Mouse (Mus musculus) macrophage (primary cell): ENCODE measurements around the gene Borcs8. TPM values are rescaled to one million over a fixed set of nuclear protein-coding genes. Genes with fewer than 3 reads are reported as not detected.

Experiments used
- H3K27ac ChIP-seq: fragments of 350-480 bp; formaldehyde crosslinking; 2 replicates; pipeline ENCODE4 v1.9.0; 2021
- H3K36me3 ChIP-seq: fragments of 350-480 bp; formaldehyde crosslinking; 2 replicates; pipeline ENCODE4 v1.9.0; 2021; ENCODE audit errors: inconsistent target
- H3K4me3 ChIP-seq: fragments of 350-480 bp; formaldehyde crosslinking; 2 replicates; pipeline ENCODE4 v1.9.0; 2021; ENCODE audit errors: inconsistent target
- H3K79me2 ChIP-seq: fragments of 350-480 bp; formaldehyde crosslinking; 2 replicates; pipeline ENCODE4 v1.9.0; 2021; ENCODE audit errors: inconsistent target
- WGBS: methylation state at CpG from one replicate; pipeline ENCODE4 v1.1.7; 2026; ENCODE audit warnings: inconsistent platforms; ENCODE audit not compliant: missing documents; 5-methylcytosine and 5-hydroxymethylcytosine counted together
- polyA plus RNA-seq: library from polyadenylated mRNA; stranded (reverse); fragments of 250-400 nt; gene quantifications from 3 replicates; pipeline ENCODE4 v1.2.4, GENCODE M21; 2018; ENCODE audit warnings: inconsistent platforms
- total RNA-seq, 78 experiments: library from RNA; depleted of rRNA; stranded (reverse); fragments of 250-400 nt; gene quantifications; 1 replicate in 9 of 78; 2 replicates in 24 of 78; 3 replicates in 43 of 78; 4 replicates in 2 of 78; pipeline ENCODE4 v1.2.4; 2018; ENCODE audit warnings: inconsistent platforms in 56 of 78

Gene Borcs8
- 10 to 100 TPM in 19 of 26 experiments, 1 to 10 TPM in 7; 2.8 to 42.2 (median 20.2) TPM for total RNA-seq (2018; cell fraction: chromatin; rRNA removed)
- 10 to 100 TPM; 28.0 to 58.1 (median 39.1) TPM for total RNA-seq (2018; cell fraction: cytosol; rRNA removed)
- total RNA-seq (2018; cell fraction: nucleus; rRNA removed), result 10 to 100 TPM in 21 of 26 experiments, 1 to 10 TPM in 5; 5.8 to 47.2 (median 23.1) TPM
- polyA plus RNA-seq, result 31.7 to 53.1 TPM (median 41.2 TPM) in 3 replicates

GRCm38 (mm10) chr8:70139026-70139857 is at the start of gene Borcs8, which contains the start of the genes Rfxank and Mef2b:
Gene Borcs8 (plus strand): TSS chr8:70139499.
Gene Rfxank (minus strand): TSS chr8:70139154.
Gene Mef2b (plus strand): TSS chr8:70139711.
- peaks cover 14% of the 10 kb centered on the region for H3K79me2 ChIP-seq
- peak within 1 kb of the TSS; percentile 98 for H3K4me3 ChIP-seq
- peak within 1 kb of the TSS; percentile 52 for H3K27ac ChIP-seq
- WGBS, result under 1% methylated on average over 46 of the region's 46 CpGs
- H3K36me3 ChIP-seq, result peaks cover 43% of the 10 kb centered on the region; the same call in 1 of the 2 replicates

- Histone ChIP-seq H3K4me3 (no peak overlapping the region), H3K27ac (no peak overlapping the region), H3K79me2 (no peaks in the 10 kb centered on the region), H3K36me3 (no peaks in the 10 kb centered on the region)
- 81% methylated on average over 8 of the region's 8 CpGs for WGBS
Observed at GRCm38 (mm10) chr8:70092786-70093185, 46.5 kb upstream of the Borcs8 start.

GRCm38 (mm10) chr8:70099276-70099675 is 40.0 kb upstream of the Borcs8 start:
- Histone ChIP-seq H3K27ac (no peak overlapping the region), H3K36me3 (no peaks in the 10 kb centered on the region), H3K79me2 (no peaks in the 10 kb centered on the region), H3K4me3 (no peak overlapping the region)
- whole genome bisulfite sequencing, result 78% methylated on average over 8 of the region's 8 CpGs

GRCm38 (mm10) chr8:70100241-70100640 is 39.1 kb upstream of the Borcs8 start:
- Histone ChIP-seq H3K36me3 (no peaks in the 10 kb centered on the region), H3K4me3 (no peak overlapping the region), H3K27ac (no peak overlapping the region), H3K79me2 (no peaks in the 10 kb centered on the region)
- 82% methylated on average over 8 of the region's 8 CpGs for WGBS

- H3K4me3 ChIP-seq, result no peak overlapping the region
- H3K27ac ChIP-seq, result no peak overlapping the region
- no peaks in the 10 kb centered on the region for H3K79me2 ChIP-seq
- WGBS, result 9% methylated on average over 6 of the region's 6 CpGs
- no peaks in the 10 kb centered on the region for H3K36me3 ChIP-seq
Observed at GRCm38 (mm10) chr8:70104506-70104905, 34.8 kb upstream of the Borcs8 start.

- H3K4me3 ChIP-seq, result no peak overlapping the region
- no peaks in the 10 kb centered on the region for H3K36me3 ChIP-seq
- H3K79me2 ChIP-seq, result no peaks in the 10 kb centered on the region
- H3K27ac ChIP-seq, result no peak overlapping the region
- 55% methylated on average over 7 of the region's 7 CpGs for WGBS
Observed at GRCm38 (mm10) chr8:70104922-70105321, 34.4 kb upstream of the Borcs8 start.

GRCm38 (mm10) chr8:70110451-70110850 is 28.8 kb upstream of the Borcs8 start:
- Histone ChIP-seq H3K27ac (no peak overlapping the region), H3K4me3 (no peak overlapping the region), H3K79me2 (no peaks in the 10 kb centered on the region), H3K36me3 (no peaks in the 10 kb centered on the region)
- WGBS, result 69% methylated on average over 2 of the region's 2 CpGs

GRCm38 (mm10) chr8:70111192-70111795 is 28.0 kb upstream of the Borcs8 start:
- WGBS, result 62% methylated on average over 23 of the region's 23 CpGs
- H3K27ac ChIP-seq, result no peak overlapping the region
- H3K79me2 ChIP-seq, result no peaks in the 10 kb centered on the region
- H3K4me3 ChIP-seq, result no peak overlapping the region
- H3K36me3 ChIP-seq, result no peaks in the 10 kb centered on the region

GRCm38 (mm10) chr8:70112401-70113016 is 26.8 kb upstream of the Borcs8 start:
- 11% methylated on average over 43 of the region's 43 CpGs for WGBS
- Histone ChIP-seq H3K79me2 (no peaks in the 10 kb centered on the region), H3K27ac (no peak overlapping the region), H3K36me3 (no peaks in the 10 kb centered on the region), H3K4me3 (no peak overlapping the region)

GRCm38 (mm10) chr8:70114488-70114887 is 24.8 kb upstream of the Borcs8 start:
- H3K36me3 ChIP-seq, result no peaks in the 10 kb centered on the region
- no peak overlapping the region for H3K4me3 ChIP-seq
- 3% methylated on average over 6 of the region's 6 CpGs for WGBS
- no peaks in the 10 kb centered on the region for H3K79me2 ChIP-seq
- H3K27ac ChIP-seq, result no peak overlapping the region

GRCm38 (mm10) chr8:70114892-70115291 is 24.4 kb upstream of the Borcs8 start:
- Histone ChIP-seq H3K27ac (no peak overlapping the region), H3K36me3 (no peaks in the 10 kb centered on the region), H3K4me3 (no peak overlapping the region), H3K79me2 (no peaks in the 10 kb centered on the region)
- 74% methylated on average over 13 of the region's 13 CpGs for WGBS

GRCm38 (mm10) chr8:70117611-70118010 is 21.7 kb upstream of the Borcs8 start:
- H3K36me3 ChIP-seq, result no peaks in the 10 kb centered on the region
- H3K79me2 ChIP-seq, result no peaks in the 10 kb centered on the region
- 11% methylated on average over 9 of the region's 9 CpGs for WGBS
- no peak overlapping the region for H3K4me3 ChIP-seq
- H3K27ac ChIP-seq, result no peak overlapping the region

- no peaks in the 10 kb centered on the region for H3K79me2 ChIP-seq
- WGBS, result 12% methylated on average over 15 of the region's 17 CpGs
Observed at GRCm38 (mm10) chr8:70118726-70119700, 20.3 kb upstream of the Borcs8 start.

GRCm38 (mm10) chr8:70120667-70121066 is 18.6 kb upstream of the Borcs8 start, which contains the start of gene Ncan:
Gene Ncan (minus strand): TSS chr8:70120873.
- Histone ChIP-seq H3K36me3 (no peaks in the 10 kb centered on the region), H3K79me2 (no peaks in the 10 kb centered on the region), H3K4me3 (no peak within 1 kb of the TSS), H3K27ac (no peak within 1 kb of the TSS)
- WGBS, result 10% methylated on average over 15 of the region's 19 CpGs

More at GRCm38 (mm10) chr8:70118726-70119700, 20.3 kb upstream of the Borcs8 start:
- no peaks in the 10 kb centered on the region for H3K36me3 ChIP-seq
- H3K27ac ChIP-seq, result no peak overlapping the region
- no peak overlapping the region for H3K4me3 ChIP-seq
